14 mouse cellular contexts compared by ENCODE assay signal in the genomic region with DNA sequence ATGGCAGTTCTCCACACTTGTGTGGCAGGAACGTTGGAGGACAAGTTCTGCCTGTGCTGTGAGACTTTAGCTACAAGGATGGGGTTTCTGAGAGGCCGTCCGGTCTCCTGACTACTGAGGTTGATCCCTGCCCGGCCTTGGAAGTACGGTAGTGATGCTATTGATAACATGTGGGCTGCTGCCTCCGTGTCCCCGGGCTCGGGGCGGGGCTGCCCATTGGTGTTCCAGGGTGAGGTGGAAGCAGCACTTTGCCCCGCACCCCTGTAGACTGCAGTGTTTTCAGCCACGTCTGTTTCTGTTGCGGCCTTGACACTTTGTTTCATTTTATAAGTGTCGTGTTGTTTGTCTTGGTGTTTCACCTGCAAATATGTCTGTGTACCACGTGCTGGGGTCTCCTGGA. TPM values are rescaled to one million over a fixed set of nuclear protein-coding genes. Genes with fewer than 3 reads are reported as not detected.
DNase-seq lines count a peak whose midpoint lies in the region; ATAC-seq and TF ChIP-seq lines count a peak whose summit lies in the region.
"Had no signal": no experiment of that assay in that cellular context is flagged by ENCODE, and none has a peak within 500 bp of the region (broad histone marks: within the 10 kb centered on the region; RNA-seq: fewer than 3 reads in every experiment).

No protein-coding gene starts in this region.

- 82% methylated on average over 14 of the region's 14 CpGs for WGBS in kidney, embryonic 15.5 days
- WGBS in limb, embryonic 13.5 days: 80% methylated on average over 14 of the region's 14 CpGs
- WGBS in midbrain, postnatal 0 days: 90% methylated on average over 14 of the region's 14 CpGs

- no peak for ATAC-seq in kidney, embryonic 15.5 days (replicated peaks; ENCODE audit: low FRiP score)
- ATAC-seq in limb, embryonic 13.5 days (ENCODE audit: low FRiP score, low read depth): no peak
- no peak for ATAC-seq in midbrain, postnatal 0 days (ENCODE audit: low FRiP score)

- DNase-seq in adrenal gland, adult 2 months: peak; percentile 70
- no peak for DNase-seq in adrenal gland, postnatal 4 days (ENCODE audit: low spot score in 2 of 2)
- DNase-seq in kidney, postnatal 25 days: no peak
- DNase-seq in ES-E14 (ENCODE audit: low read depth, low spot score): no peak
- DNase-seq in cerebellum, postnatal 10 days: no peak
- no peak for DNase-seq in midbrain, postnatal 0 days (ENCODE audit: low spot score)
- DNase-seq: adrenal gland, adult 8-10 months; cerebellum, adult 8-10 months; kidney, adult 9 months; lung, postnatal 10 days; midbrain, embryonic 14.5 days had no signal

- H3K9ac ChIP-seq in kidney, embryonic 15.5 days: no peak overlapping the region
- H3K9ac ChIP-seq in ES-E14 (ENCODE audit: insufficient read depth, low read depth, low read length, poor library complexity, severe bottlenecking): peak overlapping the region; percentile 10; the same call in 1 of the 2 replicates
- no peak overlapping the region for H3K9ac ChIP-seq in limb, embryonic 13.5 days
- no peak overlapping the region for H3K9ac ChIP-seq in midbrain, postnatal 0 days (replicated peaks; ENCODE audit: low read length, poor library complexity, severe bottlenecking)
- H3K9ac ChIP-seq: neural tube, embryonic 15.5 days had no signal

- no peak overlapping the region for H3K4me2 ChIP-seq in kidney, embryonic 15.5 days
- no peak overlapping the region for H3K4me2 ChIP-seq in limb, embryonic 13.5 days (replicated peaks)
- no peak overlapping the region for H3K4me2 ChIP-seq in midbrain, postnatal 0 days (ENCODE audit: low read depth, low read length, poor library complexity, severe bottlenecking)
- H3K4me2 ChIP-seq: neural tube, embryonic 15.5 days had no signal

- in situ Hi-C loops in ES-E14 (cut with MboI; ENCODE audit: low sequenced_read_pairs in 2 of 2, unreplicated experiment in 2 of 2): no loop called here

- H3K9me3 ChIP-seq in kidney, embryonic 15.5 days (replicated peaks): no peaks in the 10 kb centered on the region
- no peaks in the 10 kb centered on the region for H3K9me3 ChIP-seq in ES-E14 (ENCODE audit: control insufficient read depth, insufficient read depth, low read depth, low read length)
- no peaks in the 10 kb centered on the region for H3K9me3 ChIP-seq in limb, embryonic 13.5 days
- H3K9me3 ChIP-seq in midbrain, postnatal 0 days (ENCODE audit: low read length): no peaks in the 10 kb centered on the region
- H3K9me3 ChIP-seq: neural tube, embryonic 15.5 days had no signal

- H3K4me1 ChIP-seq in kidney, embryonic 15.5 days: peaks cover 37% of the 10 kb centered on the region
- H3K4me1 ChIP-seq in ES-E14 (ENCODE audit: control insufficient read depth in 2 of 2, insufficient read depth in 2 of 2, low read length in 2 of 2, poor library complexity in 1 of 2): peaks cover 5 to 20% of the 10 kb centered on the region in 2 experiments; a peak in 3 of 4 replicates
- peaks cover 48% of the 10 kb centered on the region for H3K4me1 ChIP-seq in limb, embryonic 13.5 days
- no peaks in the 10 kb centered on the region; the same call in 1 of the 2 replicates for H3K4me1 ChIP-seq in midbrain, postnatal 0 days (ENCODE audit: insufficient read depth, low read length)

- TF ChIP-seq CTCF in midbrain, postnatal 0 days (IDR thresholded peaks at IDR 0.05): no peak

- no peaks in the 10 kb centered on the region for H3K27me3 ChIP-seq in kidney, embryonic 15.5 days
- no peaks in the 10 kb centered on the region for H3K27me3 ChIP-seq in limb, embryonic 13.5 days
- H3K27me3 ChIP-seq in midbrain, postnatal 0 days (ENCODE audit: insufficient read depth, low read length): no peaks in the 10 kb centered on the region
- H3K27me3 ChIP-seq: neural tube, embryonic 15.5 days had no signal

- H3K4me3 ChIP-seq in kidney, embryonic 15.5 days (replicated peaks): no peak overlapping the region
- H3K4me3 ChIP-seq in ES-E14 (ENCODE audit: insufficient read depth in 1 of 2, low read depth in 1 of 2, low read length in 2 of 2, poor library complexity in 1 of 2, severe bottlenecking in 1 of 2): no peak overlapping the region
- no peak overlapping the region for H3K4me3 ChIP-seq in limb, embryonic 13.5 days
- H3K4me3 ChIP-seq in midbrain, postnatal 0 days (ENCODE audit: low read depth, low read length): no peak overlapping the region
- H3K4me3 ChIP-seq: neural tube, embryonic 15.5 days had no signal

- H3K27ac ChIP-seq in kidney, embryonic 15.5 days: peak overlapping the region; percentile 90
- H3K27ac ChIP-seq in ES-E14 (ENCODE audit: insufficient read depth, low read depth, low read length, poor library complexity, severe bottlenecking): no peak overlapping the region
- peak overlapping the region; percentile 80; the same call in 1 of the 2 replicates for H3K27ac ChIP-seq in limb, embryonic 13.5 days
- H3K27ac ChIP-seq in midbrain, postnatal 0 days (ENCODE audit: low read depth, low read length): no peak overlapping the region
- H3K27ac ChIP-seq: neural tube, embryonic 15.5 days had no signal

- peaks cover 24% of the 10 kb centered on the region for H3K36me3 ChIP-seq in kidney, embryonic 15.5 days
- H3K36me3 ChIP-seq in ES-E14 (ENCODE audit: control insufficient read depth, insufficient read depth, low read length, poor library complexity, severe bottlenecking): peaks cover 9% of the 10 kb centered on the region; the same call in 1 of the 2 replicates
- H3K36me3 ChIP-seq in limb, embryonic 13.5 days: peaks cover 33% of the 10 kb centered on the region
- peaks cover 14% of the 10 kb centered on the region for H3K36me3 ChIP-seq in midbrain, postnatal 0 days (ENCODE audit: insufficient read depth, low read length)

TF ChIP-seq in ES-E14, 5 proteins besides CTCF, POLR2A, EP300 and RAD21:
- TF ChIP-seq HCFC1 (IDR thresholded peaks at IDR 0.05; ENCODE audit: borderline replicate concordance, insufficient read depth, low read length): no peak
- TF ChIP-seq ZNF384 (IDR thresholded peaks at IDR 0.05; ENCODE audit: low read depth, low read length): no peak
- no peak for TF ChIP-seq ZC3H11A (IDR thresholded peaks at IDR 0.05; ENCODE audit: borderline replicate concordance, low read depth, low read length)
- no peak for TF ChIP-seq CHD2 (IDR thresholded peaks at IDR 0.05; ENCODE audit: low read depth, low read length)
- no peak for TF ChIP-seq MAFK (IDR thresholded peaks at IDR 0.05; ENCODE audit: insufficient read depth, low read depth, low read length)

RNA-seq across cellular contexts. Expression of gene Sec14l1, which starts 21.9 kb away (rescaled TPM):
- 100 to 1,000 TPM; 117 to 175 TPM for total RNA-seq in adrenal gland, adult 2 months (2021)
- 140 and 161 TPM in 2 replicates for polyA plus RNA-seq in adrenal gland, adult 2 months (2012; rRNA removed)
- 100 to 1,000 TPM; 171 to 174 TPM for total RNA-seq in adrenal gland, postnatal 4 days (2021)
- polyA plus RNA-seq in kidney, embryonic 15.5 days (2015; fragmentation: Nextera tagmentation; extraction: Ambion mirVana): 66.5 and 69.0 TPM in 2 replicates
- 36.7 and 43.6 TPM in 2 replicates for total RNA-seq in ES-E14 (2012; rRNA removed)
- 61.2 and 65.4 TPM in 2 replicates for polyA plus RNA-seq in limb, embryonic 13.5 days (2015; fragmentation: Nextera tagmentation; extraction: Ambion mirVana)
- 63.5 and 71.1 TPM in 2 replicates for total RNA-seq in midbrain, postnatal 0 days (2014; rRNA removed)
- 48.0 and 49.2 TPM in 2 replicates for polyA plus RNA-seq in midbrain, postnatal 0 days (2015; fragmentation: Nextera tagmentation; extraction: Ambion mirVana)

Comparison
In these comparisons a context has a peak if more than half of its experiments do, and no peak if none do; other contexts are left out.
1. H3K27ac ChIP-seq: peak in kidney, embryonic 15.5 days (single experiment) and limb, embryonic 13.5 days (single experiment); none in ES-E14 (single experiment) and midbrain, postnatal 0 days (single experiment).